Mouse (Mus musculus) kidney, embryonic 15.5 days (tissue): Measurements from ENCODE around the gene Ahrr. TPM values are rescaled to one million over a fixed set of nuclear protein-coding genes. Genes with fewer than 3 reads are reported as not detected.
A peak's percentile ranks its signal among the peaks of the same experiment; 100 is the strongest.

ENCODE experiments used
- ATAC-seq: fragments of 200-750 bp; cut with Nextera tagmentation; replicated peaks from 2 replicates; pipeline ENCODE4 v1.8.0; 2017; ENCODE audit warnings: moderate TSS enrichment; ENCODE audit not compliant: low FRiP score
- H3K27ac ChIP-seq: fragments of 300-500 bp; sonication (generic); 2 replicates; pipeline ENCODE4 v1.5.1; 2015; ENCODE audit warnings: mild to moderate bottlenecking, inconsistent platforms
- H3K27me3 ChIP-seq: fragments of 300-500 bp; sonication (generic); 2 replicates; pipeline ENCODE4 v1.6.1; 2015; ENCODE audit warnings: inconsistent platforms
- H3K36me3 ChIP-seq: fragments of 300-500 bp; sonication (generic); 2 replicates; pipeline ENCODE4 v1.6.1; 2015; ENCODE audit warnings: inconsistent platforms
- H3K4me1 ChIP-seq: fragments of 300-500 bp; sonication (generic); 2 replicates; pipeline ENCODE4 v1.6.1; 2015; ENCODE audit warnings: inconsistent platforms
- H3K4me2 ChIP-seq: fragments of 300-500 bp; sonication (generic); 2 replicates; pipeline ENCODE4 v1.6.1; 2015; ENCODE audit warnings: moderate library complexity, mild to moderate bottlenecking, inconsistent platforms
- H3K4me3 ChIP-seq: fragments of 300-500 bp; sonication (generic); replicated peaks from 2 replicates; pipeline ENCODE4 v1.5.1; 2015; ENCODE audit warnings: mild to moderate bottlenecking, inconsistent platforms
- H3K9ac ChIP-seq: fragments of 300-500 bp; sonication (generic); 2 replicates; pipeline ENCODE4 v1.6.1; 2015; ENCODE audit warnings: mild to moderate bottlenecking, inconsistent platforms
- H3K9me3 ChIP-seq: fragments of 300-500 bp; sonication (generic); replicated peaks from 2 replicates; pipeline ENCODE4 v1.6.1; 2016; ENCODE audit warnings: inconsistent platforms
- WGBS: fragments of 180-500 bp; shearing (Covaris S2); methylation state at CpG from one replicate; pipeline ENCODE4 v1.1.7; 2015; ENCODE audit warnings: mixed read lengths; 5-methylcytosine and 5-hydroxymethylcytosine counted together
- polyA plus RNA-seq: library from polyadenylated mRNA; unstranded; fragments of >200 nt; fragmentation: Nextera tagmentation; extraction: Ambion mirVana; gene quantifications from 2 replicates; pipeline ENCODE4 v1.2.1, GENCODE M21; 2015

Ahrr gene
- polyA plus RNA-seq, 1 experiment from 2014 or later: 0.52 TPM

DNA sequence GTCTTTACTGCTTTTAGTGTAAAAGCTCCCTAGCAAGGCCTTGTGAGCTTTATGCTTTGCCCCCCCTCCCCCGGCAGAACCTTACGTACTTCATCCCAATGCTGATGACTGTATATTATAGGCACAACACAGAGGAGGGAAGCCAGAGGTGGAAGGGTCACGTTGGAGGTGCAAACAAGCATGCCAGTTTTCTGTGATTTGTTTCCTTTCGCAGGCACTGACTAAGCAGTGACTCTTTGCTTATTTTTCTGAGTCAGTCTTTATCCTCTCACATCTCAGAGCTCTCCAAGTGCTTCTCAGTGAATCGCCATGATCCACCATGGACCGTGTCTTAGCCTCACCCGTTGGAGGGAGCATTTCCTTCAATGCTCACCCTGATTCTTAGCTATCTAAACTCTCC, 4.2 kb upstream of the Ahrr start:
- H3K36me3 ChIP-seq: 0 out of 2 replicates have a peak, but pooled peaks cover under 1% of the 10 kb centered on the region
- peaks cover 26% of the 10 kb centered on the region for H3K27me3 ChIP-seq
- H3K9me3 ChIP-seq: no peaks in the 10 kb centered on the region
- no peak overlapping the region for H3K9ac ChIP-seq
- no peak overlapping the region for H3K4me3 ChIP-seq
- no peak overlapping the region for H3K4me2 ChIP-seq
- H3K4me1 ChIP-seq: peaks cover 7% of the 10 kb centered on the region
- WGBS: 73% methylated on average over 7 of the region's 7 CpGs
- ATAC-seq: no peak
- no peak overlapping the region for H3K27ac ChIP-seq

DNA sequence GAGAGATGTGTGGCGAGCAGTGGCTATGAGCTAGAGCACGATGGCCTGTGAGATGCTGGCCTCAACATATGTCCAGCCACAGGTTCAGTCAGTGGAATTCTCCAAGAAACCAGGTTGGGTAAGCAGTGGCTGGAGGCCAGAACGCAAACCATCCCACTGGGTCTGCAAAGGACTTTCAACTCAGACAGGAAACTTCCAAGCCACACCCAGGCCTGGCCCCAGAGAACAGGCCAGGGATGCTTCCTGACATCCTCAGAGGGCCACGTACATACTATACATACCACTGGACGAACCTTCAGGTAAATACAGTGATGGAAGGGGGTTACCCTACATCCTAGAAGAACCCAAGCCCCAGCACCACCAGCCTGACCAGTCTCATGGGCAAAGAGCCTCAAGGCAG, 2.5 kb downstream of the Ahrr start:
- Histone ChIP-seq H3K4me1 (peaks cover 7% of the 10 kb centered on the region), H3K36me3 (no peaks in the 10 kb centered on the region), H3K4me3 (no peak overlapping the region), H3K9me3 (no peaks in the 10 kb centered on the region), H3K27ac (no peak overlapping the region), H3K9ac (no peak overlapping the region), H3K27me3 (peaks cover 33% of the 10 kb centered on the region), H3K4me2 (no peak overlapping the region)
- WGBS: 80% methylated on average over 5 of the region's 5 CpGs
- ATAC-seq: no peak

DNA sequence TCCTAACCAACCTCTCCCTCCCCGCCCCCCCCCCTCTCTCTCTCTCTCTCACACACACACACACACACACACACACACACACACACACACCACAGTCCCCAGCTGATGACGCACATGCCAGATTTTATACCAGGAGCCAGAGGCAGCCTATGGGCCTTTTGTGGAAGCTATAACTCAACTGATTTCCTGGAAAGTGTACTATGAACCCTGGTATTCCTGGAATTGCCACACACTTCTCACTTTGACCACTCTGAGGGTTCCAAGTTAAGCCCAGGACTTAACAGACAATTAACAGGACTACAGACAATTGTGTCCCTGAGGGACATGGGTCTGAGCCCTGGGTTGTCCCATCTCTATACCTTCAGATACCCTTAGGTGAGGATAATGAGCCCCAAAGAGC, 9.8 kb downstream of the Ahrr start:
- no peaks in the 10 kb centered on the region for H3K36me3 ChIP-seq
- no peak for ATAC-seq
- no peak overlapping the region for H3K27ac ChIP-seq
- no peaks in the 10 kb centered on the region for H3K4me1 ChIP-seq
- no peak overlapping the region for H3K4me2 ChIP-seq
- no peaks in the 10 kb centered on the region for H3K9me3 ChIP-seq
- no peak overlapping the region for H3K4me3 ChIP-seq
- H3K9ac ChIP-seq: no peak overlapping the region
- 57% methylated on average over 1 of the region's 2 CpGs for WGBS
- H3K27me3 ChIP-seq: no peaks in the 10 kb centered on the region

DNA sequence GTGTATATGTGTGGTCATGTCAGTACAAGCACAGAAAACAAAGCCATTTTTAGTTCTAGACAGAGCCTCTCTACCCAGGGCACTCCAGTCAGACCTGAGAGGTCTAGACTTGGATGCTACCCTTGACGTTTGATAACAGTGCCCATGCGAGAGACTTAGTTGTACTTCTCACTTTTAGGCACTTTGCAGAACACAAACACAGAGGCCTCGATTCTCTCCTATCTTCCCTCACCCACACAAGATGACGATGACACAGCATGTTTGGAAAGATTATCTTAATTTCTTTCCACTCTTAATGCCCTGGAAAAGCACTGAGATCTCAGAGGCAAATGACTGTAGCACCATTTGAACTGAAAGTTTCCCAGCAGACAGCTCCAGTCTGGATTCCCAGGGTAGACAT, 16.4 kb downstream of the Ahrr start:
- Histone ChIP-seq H3K9me3 (no peaks in the 10 kb centered on the region), H3K27ac (no peak overlapping the region), H3K4me3 (no peak overlapping the region), H3K9ac (no peak overlapping the region), H3K27me3 (no peaks in the 10 kb centered on the region), H3K36me3 (no peaks in the 10 kb centered on the region), H3K4me2 (no peak overlapping the region), H3K4me1 (no peaks in the 10 kb centered on the region)
- WGBS: 77% methylated on average over 4 of the region's 4 CpGs
- ATAC-seq: no peak

DNA sequence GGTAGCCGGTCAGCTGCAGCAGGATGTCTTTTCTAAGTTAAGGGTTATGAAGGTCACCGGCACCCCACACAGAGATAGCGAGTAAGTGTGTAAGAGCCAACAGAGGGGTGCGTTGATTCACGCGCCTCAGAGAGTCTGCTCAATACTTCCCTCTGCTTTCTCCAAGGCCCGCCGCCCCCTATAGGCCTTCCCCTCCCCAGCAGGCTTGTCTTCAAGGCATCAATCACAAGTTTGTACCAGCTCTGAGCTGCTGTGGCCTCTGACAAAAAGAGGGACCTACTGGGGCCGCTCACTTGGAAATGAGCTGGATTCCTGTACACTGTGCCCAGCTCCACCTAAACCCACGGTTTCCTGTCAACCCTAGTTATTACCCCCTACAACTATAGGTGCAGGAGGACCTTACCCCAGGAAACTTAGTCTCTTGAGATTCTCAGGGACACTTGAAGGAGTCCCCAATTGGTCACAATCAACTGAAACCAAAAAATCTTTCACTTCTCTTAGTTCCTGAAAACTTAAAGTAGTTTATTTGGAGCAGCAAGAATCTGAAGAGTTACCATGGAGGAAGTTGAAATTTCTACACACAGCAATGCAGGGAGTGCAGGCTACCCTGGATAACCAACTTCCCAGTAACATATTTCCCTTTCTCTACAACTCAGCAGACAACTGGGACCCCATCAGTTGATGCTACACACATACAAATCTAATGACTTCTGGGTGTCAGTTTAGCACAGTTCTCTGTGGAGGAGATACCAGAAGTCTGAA, 31.7 kb downstream of the Ahrr start:
- Histone ChIP-seq H3K4me2 (peak overlapping the region; percentile 95), H3K27me3 (no peaks in the 10 kb centered on the region), H3K4me3 (peak overlapping the region; percentile 52), H3K9ac (peak overlapping the region; percentile 61), H3K36me3 (no peaks in the 10 kb centered on the region), H3K4me1 (peaks cover 9% of the 10 kb centered on the region), H3K27ac (no peak overlapping the region), H3K9me3 (no peaks in the 10 kb centered on the region)
- 4% methylated on average over 10 of the region's 10 CpGs for WGBS
- peak; percentile 93 for ATAC-seq

DNA sequence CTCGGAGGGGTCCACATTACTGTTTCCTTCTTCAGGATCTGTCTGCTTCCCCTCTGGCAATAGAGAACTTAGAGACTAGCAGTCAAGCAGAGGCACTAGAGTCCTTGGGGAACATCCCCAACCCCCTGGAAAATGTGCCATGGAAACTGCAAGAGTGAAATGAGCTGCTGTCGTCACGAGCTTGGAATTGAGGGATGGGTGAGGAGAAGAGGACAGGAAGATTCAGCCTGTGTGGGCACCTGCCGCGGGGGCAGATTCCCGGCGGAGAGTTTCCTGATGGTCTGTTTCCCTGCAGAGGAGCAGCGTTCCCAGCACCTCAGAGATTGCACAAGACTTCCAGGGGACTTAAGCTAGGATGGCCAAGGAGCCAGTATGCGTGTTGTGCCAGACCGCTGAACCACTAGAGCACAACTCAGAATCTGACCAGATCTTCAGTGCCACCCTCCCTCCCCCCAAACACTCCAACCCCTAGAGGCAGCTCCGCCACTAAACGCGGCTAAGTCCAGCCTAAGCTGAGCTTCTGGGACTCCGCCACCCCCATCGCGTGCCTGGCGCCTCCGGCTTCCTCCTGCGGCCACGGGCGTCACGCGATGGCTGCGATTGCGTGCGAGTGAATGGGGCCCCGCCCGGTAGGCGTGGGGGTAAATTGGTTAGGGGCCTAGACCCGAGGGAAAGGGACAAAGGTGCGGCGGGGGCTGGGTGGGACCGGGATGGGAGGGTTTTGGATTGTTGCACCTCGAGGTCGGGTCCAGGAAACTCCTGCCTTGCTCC, 32.5 kb downstream of the Ahrr start:
- Histone ChIP-seq H3K9me3 (no peaks in the 10 kb centered on the region), H3K4me2 (peak overlapping the region; percentile 95), H3K4me1 (peaks cover 9% of the 10 kb centered on the region), H3K4me3 (peak overlapping the region; percentile 52), H3K27me3 (no peaks in the 10 kb centered on the region), H3K36me3 (no peaks in the 10 kb centered on the region), H3K27ac (no peak overlapping the region), H3K9ac (peak overlapping the region; percentile 61)
- 4% methylated on average over 35 of the region's 35 CpGs for WGBS
- peak; percentile 91 for ATAC-seq

DNA sequence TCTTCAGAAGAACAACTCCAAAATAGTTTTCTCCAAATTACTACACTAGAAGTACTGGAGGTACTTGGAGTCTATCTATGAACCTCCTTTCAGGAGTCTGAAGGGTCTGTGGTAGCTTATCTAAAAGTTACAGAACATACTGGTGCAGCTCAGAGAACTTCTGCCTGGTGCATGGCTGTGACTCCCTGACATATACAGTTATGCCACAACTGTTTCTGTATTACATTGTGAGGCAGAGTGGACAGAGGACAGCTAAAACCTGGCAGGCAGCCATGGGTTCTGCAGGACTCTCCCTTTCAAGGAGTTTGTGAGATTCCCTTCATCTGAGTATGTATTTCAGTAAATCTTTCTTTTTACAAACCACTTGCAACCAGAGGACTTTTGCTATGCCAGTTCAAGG, 45.6 kb downstream of the Ahrr start:
- H3K9ac ChIP-seq: no peak overlapping the region
- no peaks in the 10 kb centered on the region for H3K36me3 ChIP-seq
- no peak for ATAC-seq
- H3K27ac ChIP-seq: no peak overlapping the region
- no peak overlapping the region for H3K4me2 ChIP-seq
- H3K4me1 ChIP-seq: peaks cover 8% of the 10 kb centered on the region
- H3K4me3 ChIP-seq: no peak overlapping the region
- H3K27me3 ChIP-seq: peaks cover 14% of the 10 kb centered on the region; the same call in 1 of the 2 replicates
- no peaks in the 10 kb centered on the region for H3K9me3 ChIP-seq

DNA sequence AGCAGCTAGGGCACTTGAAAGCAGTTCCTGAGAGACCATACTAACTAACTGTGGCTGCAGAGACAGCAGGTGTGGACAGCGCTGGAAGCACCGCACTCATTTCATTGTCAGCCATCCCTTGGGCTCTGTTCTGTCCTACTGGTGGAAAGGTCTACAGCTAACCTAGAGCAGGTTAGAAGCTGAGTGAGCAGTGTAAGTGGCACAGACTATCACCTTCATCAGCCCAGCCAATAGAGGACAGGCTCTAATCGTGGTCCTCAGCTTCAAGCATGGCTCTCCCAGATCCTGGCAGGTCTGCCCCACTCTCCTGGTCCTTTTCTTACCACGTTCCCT, 46.3 kb downstream of the Ahrr start:
- Histone ChIP-seq H3K27ac (no peak overlapping the region), H3K9me3 (no peaks in the 10 kb centered on the region), H3K4me1 (peaks cover 8% of the 10 kb centered on the region), H3K4me3 (no peak overlapping the region), H3K9ac (no peak overlapping the region), H3K27me3 (peaks cover 19% of the 10 kb centered on the region; the same call in 1 of the 2 replicates), H3K4me2 (peak overlapping the region; percentile 35), H3K36me3 (no peaks in the 10 kb centered on the region)
- WGBS: 64% methylated on average over 4 of the region's 4 CpGs
- peak; percentile 56; the same call in 1 of the 2 replicates for ATAC-seq

DNA sequence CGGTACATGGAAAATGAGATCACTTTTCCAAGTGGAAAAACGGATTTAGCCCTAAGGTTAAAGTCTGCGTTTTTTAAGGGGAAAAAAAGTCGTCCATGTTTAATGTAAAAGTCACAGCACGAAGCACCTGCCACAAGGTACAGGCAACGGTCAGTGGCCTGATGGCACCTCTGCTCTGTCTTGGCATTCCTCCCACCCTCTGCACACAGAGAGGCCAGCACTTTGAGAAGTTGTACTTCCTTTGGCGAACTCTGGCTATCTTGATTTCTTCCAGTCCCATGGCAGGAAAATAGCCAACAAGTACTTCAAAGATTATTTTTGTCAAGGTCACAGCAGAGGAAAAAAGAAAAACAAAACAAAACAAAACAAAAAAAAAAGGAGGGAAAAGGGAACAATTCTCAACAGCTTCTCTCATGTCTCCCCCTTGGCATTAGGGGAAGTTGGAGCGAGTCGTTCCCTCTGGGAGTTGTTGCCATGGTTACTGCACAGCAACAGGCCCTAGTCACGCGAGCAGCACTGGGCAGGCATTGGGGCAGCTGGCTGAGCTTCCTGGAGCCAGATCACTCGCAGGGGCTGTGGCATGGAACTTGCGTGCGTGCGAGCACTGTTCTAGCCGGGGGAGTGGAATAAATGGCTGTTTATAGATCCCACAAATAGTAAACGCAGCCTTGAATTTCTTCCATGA, 46.8 kb downstream of the Ahrr start:
- no peak overlapping the region for H3K4me3 ChIP-seq
- 31% methylated on average over 17 of the region's 17 CpGs for WGBS
- H3K9me3 ChIP-seq: no peaks in the 10 kb centered on the region
- peak; percentile 93 for ATAC-seq
- peaks cover 8% of the 10 kb centered on the region for H3K4me1 ChIP-seq
- peaks cover 19% of the 10 kb centered on the region; the same call in 1 of the 2 replicates for H3K27me3 ChIP-seq
- H3K4me2 ChIP-seq: peak overlapping the region; percentile 35
- H3K9ac ChIP-seq: no peak overlapping the region
- H3K36me3 ChIP-seq: no peaks in the 10 kb centered on the region
- no peak overlapping the region for H3K27ac ChIP-seq

DNA sequence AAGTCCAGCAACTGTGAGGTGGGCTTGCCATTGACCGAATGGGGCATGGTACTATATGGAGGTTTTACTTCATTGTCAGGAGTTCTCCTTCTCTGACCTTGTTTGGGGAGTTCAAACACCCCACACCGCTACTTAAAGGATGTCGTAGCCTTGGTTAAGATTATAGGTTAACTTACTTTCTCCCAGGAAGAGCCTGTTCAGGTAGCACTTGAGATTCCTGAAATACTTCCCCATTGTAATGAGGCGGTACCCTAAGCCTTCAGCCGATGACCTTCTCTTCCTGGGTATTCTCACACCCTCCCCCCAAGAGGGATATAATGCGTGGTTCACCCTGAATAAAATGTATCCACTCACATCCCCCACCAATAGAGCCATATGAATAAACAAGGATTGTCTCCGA, 54.6 kb downstream of the Ahrr start:
- no peak for ATAC-seq
- H3K9me3 ChIP-seq: no peaks in the 10 kb centered on the region
- no peaks in the 10 kb centered on the region for H3K36me3 ChIP-seq
- H3K9ac ChIP-seq: no peak overlapping the region
- H3K27me3 ChIP-seq: peaks cover 14% of the 10 kb centered on the region; the same call in 1 of the 2 replicates
- H3K4me2 ChIP-seq: no peak overlapping the region
- 71% methylated on average over 7 of the region's 7 CpGs for WGBS
- no peak overlapping the region for H3K27ac ChIP-seq
- no peaks in the 10 kb centered on the region for H3K4me1 ChIP-seq
- H3K4me3 ChIP-seq: no peak overlapping the region

DNA sequence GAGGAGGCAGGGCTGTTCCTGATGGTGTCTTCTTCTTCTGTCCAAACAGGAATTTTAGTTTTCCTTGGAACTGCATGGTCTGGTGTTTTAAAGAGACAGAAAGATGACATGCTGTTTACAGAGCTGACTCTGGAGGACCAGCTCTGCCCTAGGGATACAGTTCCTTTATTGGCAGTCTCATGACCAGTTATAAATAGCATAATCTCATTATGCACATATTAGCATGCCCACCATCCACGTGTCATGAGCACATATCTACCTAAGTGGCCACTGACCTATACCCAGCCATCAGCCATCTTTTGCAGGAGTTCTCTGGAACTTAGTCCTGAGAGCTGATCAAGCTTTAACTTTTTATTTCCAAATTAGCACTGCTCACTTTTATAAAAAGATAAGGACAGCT, 71.5 kb downstream of the Ahrr start:
- H3K36me3 ChIP-seq: no peaks in the 10 kb centered on the region
- no peaks in the 10 kb centered on the region for H3K4me1 ChIP-seq
- no peaks in the 10 kb centered on the region for H3K9me3 ChIP-seq
- no peak for ATAC-seq
- H3K4me2 ChIP-seq: no peak overlapping the region
- H3K27ac ChIP-seq: no peak overlapping the region
- H3K9ac ChIP-seq: no peak overlapping the region
- 45% methylated on average over 1 of the region's 1 CpGs for WGBS
- H3K27me3 ChIP-seq: no peaks in the 10 kb centered on the region
- H3K4me3 ChIP-seq: no peak overlapping the region

DNA sequence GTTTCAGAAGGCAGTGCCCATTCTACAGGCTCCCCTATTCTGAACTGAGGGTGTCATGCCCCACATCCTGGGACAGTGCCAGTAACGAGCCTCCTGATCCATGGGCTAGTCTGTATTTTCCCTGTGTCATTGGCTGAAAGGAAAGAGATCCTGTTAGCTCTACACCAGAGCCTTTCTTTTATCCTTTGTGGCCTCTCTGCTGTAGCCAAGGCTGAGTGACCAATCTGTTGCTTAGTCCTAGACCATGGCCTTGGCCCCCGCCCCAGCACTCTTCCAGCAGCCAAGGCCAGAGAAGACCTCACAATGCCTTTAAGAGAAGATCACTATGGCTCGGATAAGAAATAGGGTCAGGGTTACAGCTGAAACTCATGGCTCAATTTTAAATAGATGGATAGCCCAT, 73.7 kb downstream of the Ahrr start:
- 74% methylated on average over 3 of the region's 3 CpGs for WGBS

More for the DNA sequence above, 73.7 kb downstream of the Ahrr start:
- Histone ChIP-seq H3K4me3 (no peak overlapping the region), H3K4me1 (no peaks in the 10 kb centered on the region), H3K9ac (no peak overlapping the region), H3K27me3 (peaks cover 4% of the 10 kb centered on the region; the same call in 1 of the 2 replicates), H3K27ac (no peak overlapping the region), H3K36me3 (no peaks in the 10 kb centered on the region), H3K9me3 (no peaks in the 10 kb centered on the region), H3K4me2 (no peak overlapping the region)
- ATAC-seq: no peak
